Mouse (Mus musculus) hindbrain, embryonic 16.5 days (tissue): ENCODE data around the gene Apobec4. TPM values are rescaled to one million over a fixed set of nuclear protein-coding genes. Genes with fewer than 3 reads are reported as not detected.
"Not testable (repeated sequence)": the region's sequence is repeated elsewhere in the genome, so short reads cannot be mapped to it uniquely, and the experiment has no call there.

Source experiments
- ATAC-seq: fragments of 200-750 bp; cut with Nextera tagmentation; 2 replicates; pipeline ENCODE4 v1.8.0; 2017; ENCODE audit warnings: moderate TSS enrichment, moderate library complexity
- H3K27ac ChIP-seq: fragments of 300-500 bp; sonication (generic); 2 replicates; pipeline ENCODE4 v1.5.1; 2014; ENCODE audit warnings: low read depth, mild to moderate bottlenecking, control low read depth, low read length, moderate library complexity
- H3K27me3 ChIP-seq: fragments of 300-500 bp; sonication (generic); replicated peaks from 2 replicates; pipeline ENCODE4 v1.6.1; 2014; ENCODE audit warnings: low read length; ENCODE audit not compliant: control insufficient read depth, insufficient read depth
- H3K36me3 ChIP-seq: fragments of 300-500 bp; sonication (generic); 2 replicates; pipeline ENCODE4 v1.6.1; 2014; ENCODE audit warnings: mild to moderate bottlenecking, low read length, moderate library complexity, mixed read lengths; ENCODE audit not compliant: control insufficient read depth, insufficient read depth
- H3K4me1 ChIP-seq: fragments of 300-500 bp; sonication (generic); 2 replicates; pipeline ENCODE4 v1.6.1; 2014; ENCODE audit warnings: low read depth, low read length; ENCODE audit not compliant: control insufficient read depth, insufficient read depth
- H3K4me2 ChIP-seq: fragments of 300-500 bp; sonication (generic); 2 replicates; pipeline ENCODE4 v1.6.1; 2014; ENCODE audit warnings: mild to moderate bottlenecking, low read length, control low read depth, moderate library complexity
- H3K4me3 ChIP-seq: fragments of 300-500 bp; sonication (generic); 2 replicates; pipeline ENCODE4 v1.5.1; 2014; ENCODE audit warnings: mild to moderate bottlenecking, low read length, control low read depth, moderate library complexity
- H3K9ac ChIP-seq: fragments of 300-500 bp; sonication (generic); 2 replicates; pipeline ENCODE4 v1.6.1; 2014; ENCODE audit warnings: low read depth, mild to moderate bottlenecking, control low read depth, low read length, moderate library complexity
- H3K9me3 ChIP-seq: fragments of 300-500 bp; sonication (generic); 2 replicates; pipeline ENCODE4 v1.6.1; 2014; ENCODE audit warnings: mild to moderate bottlenecking, low read length, moderate library complexity; ENCODE audit not compliant: control insufficient read depth
- WGBS: fragments of 180-500 bp; shearing (Covaris S2); extraction: QIAGEN DNeasy Blood & Tissue Kit; methylation state at CpG from one replicate; pipeline ENCODE4 v1.1.7; 2014; 5-methylcytosine and 5-hydroxymethylcytosine counted together
- polyA plus RNA-seq: library from polyadenylated mRNA; unstranded; fragments of >200 nt; fragmentation: Nextera tagmentation; extraction: Ambion mirVana; gene quantifications from 2 replicates; pipeline ENCODE4 v1.2.1, GENCODE M21; 2015

Apobec4 gene
- polyA plus RNA-seq, 1 experiment from 2014 or later: 0.13 TPM

DNA sequence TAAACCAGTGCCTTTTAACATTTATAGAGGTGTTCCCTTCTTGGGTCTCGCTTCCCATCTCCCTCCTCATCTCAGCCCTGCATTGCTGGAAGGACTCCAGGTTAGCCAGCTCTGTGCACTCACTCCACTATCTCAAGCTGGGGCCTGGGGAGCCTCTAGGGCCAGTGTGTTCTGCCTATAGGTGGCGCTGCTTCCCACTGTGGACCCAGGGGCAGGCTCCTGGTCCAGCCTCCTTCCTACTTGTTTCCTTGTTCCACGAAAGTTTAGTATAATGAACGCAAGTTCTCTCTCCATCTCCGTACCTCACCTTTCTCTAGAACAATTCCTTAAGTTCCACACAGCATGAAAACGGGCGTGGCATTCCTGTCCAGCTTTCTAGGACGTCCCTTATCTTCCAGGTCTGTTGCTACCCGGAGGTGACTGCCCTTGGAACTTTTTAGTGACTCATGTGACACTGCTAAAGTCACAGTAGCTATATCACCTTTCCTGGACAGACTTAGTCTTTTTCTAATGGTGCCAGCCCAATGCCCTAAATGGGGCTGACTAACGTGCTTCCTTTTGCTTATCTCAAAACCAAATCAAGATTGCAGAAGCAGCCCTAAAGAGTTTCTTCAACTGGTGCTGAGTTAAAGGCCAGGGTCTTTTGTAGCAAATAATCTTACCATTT lies 28.9 kb downstream of the Apobec4 start:
- 0 out of 2 replicates have a peak, but pooled peaks have one; percentile 64 for ATAC-seq
- 39% methylated on average over 10 of the region's 10 CpGs for WGBS

DNA sequence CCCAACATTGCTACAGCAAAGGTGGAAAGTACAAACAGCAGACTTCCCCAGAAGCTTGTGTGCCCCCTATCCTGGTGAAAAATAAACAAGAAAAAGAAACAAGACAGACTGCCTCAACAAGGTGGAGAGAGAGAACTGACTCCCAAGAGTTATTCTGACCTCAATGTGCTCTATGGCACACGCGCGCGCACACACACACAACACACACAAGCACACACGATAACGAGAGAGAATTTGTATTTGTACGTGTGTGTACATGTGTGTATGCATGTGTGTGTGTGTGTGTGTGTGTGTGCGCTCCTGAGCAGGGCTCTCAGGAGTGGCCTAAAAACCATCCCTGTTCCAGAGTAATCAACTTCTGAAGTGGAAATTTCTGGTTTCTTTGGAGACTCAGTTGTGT lies 34.3 kb downstream of the Apobec4 start:
- 97% methylated on average over 8 of the region's 8 CpGs for WGBS
- ATAC-seq: no peak
- no peaks in the 10 kb centered on the region for H3K36me3 ChIP-seq
- no peak overlapping the region for H3K4me2 ChIP-seq
- H3K27me3 ChIP-seq: no peaks in the 10 kb centered on the region
- H3K4me1 ChIP-seq: no peaks in the 10 kb centered on the region
- H3K4me3 ChIP-seq: no peak overlapping the region
- no peak overlapping the region for H3K27ac ChIP-seq
- H3K9me3 ChIP-seq: no peaks in the 10 kb centered on the region
- no peak overlapping the region for H3K9ac ChIP-seq

More for the DNA sequence above, 28.9 kb downstream of the Apobec4 start:
- no peaks in the 10 kb centered on the region for H3K27me3 ChIP-seq
- H3K9ac ChIP-seq: no peak overlapping the region
- no peak overlapping the region for H3K4me3 ChIP-seq
- H3K4me2 ChIP-seq: no peak overlapping the region
- no peak overlapping the region for H3K27ac ChIP-seq
- H3K36me3 ChIP-seq: peaks cover 7% of the 10 kb centered on the region
- H3K4me1 ChIP-seq: no peaks in the 10 kb centered on the region
- no peaks in the 10 kb centered on the region for H3K9me3 ChIP-seq

DNA sequence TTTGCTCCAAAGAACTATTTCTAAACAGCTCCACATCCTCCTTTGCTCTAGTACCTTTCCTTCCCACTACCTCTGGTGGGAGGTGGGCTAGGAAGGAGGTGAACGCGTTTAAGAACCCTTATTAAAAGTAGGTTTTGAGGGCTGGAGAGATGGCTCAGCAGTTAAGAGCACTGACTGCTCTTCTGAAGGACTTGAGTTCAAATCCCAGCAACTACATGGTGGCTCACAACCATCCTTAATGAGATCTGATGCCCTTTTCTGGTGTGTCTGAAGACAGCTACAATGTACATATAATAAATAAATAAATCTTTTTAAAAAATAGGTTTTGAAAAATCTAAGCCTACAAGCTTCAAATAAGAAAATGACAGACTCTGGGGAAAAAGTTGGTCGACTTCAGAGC lies 35.1 kb downstream of the Apobec4 start:
- H3K4me3 ChIP-seq, H3K9ac ChIP-seq, H3K4me2 ChIP-seq, H3K4me1 ChIP-seq, H3K27me3 ChIP-seq, H3K9me3 ChIP-seq, H3K27ac ChIP-seq, H3K36me3 ChIP-seq, ATAC-seq: not testable (repeated sequence)
- 89% methylated on average over 3 of the region's 3 CpGs for WGBS

DNA sequence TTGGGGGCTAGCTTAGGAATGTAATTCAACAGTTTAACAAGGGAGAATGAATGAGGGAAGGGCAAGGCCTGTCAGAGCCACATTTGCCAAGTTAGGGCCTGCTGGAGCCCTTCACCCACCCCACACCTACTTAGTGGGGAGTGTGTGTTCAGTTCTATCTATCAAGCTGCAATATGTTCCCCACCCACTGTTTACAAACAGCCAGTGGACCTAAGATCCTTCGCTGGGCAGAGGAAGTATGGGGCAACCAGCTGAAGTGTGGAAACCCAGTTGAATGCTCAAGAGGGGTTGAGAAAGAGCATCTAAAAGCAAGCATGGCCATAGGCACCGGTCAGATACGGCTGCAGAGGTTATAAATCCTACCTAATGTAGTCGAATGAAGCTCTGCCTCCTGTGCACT lies 36.6 kb downstream of the Apobec4 start:
- ATAC-seq: no peak
- no peaks in the 10 kb centered on the region for H3K9me3 ChIP-seq
- H3K9ac ChIP-seq: no peak overlapping the region
- H3K27me3 ChIP-seq: no peaks in the 10 kb centered on the region
- H3K4me3 ChIP-seq: no peak overlapping the region
- H3K36me3 ChIP-seq: no peaks in the 10 kb centered on the region
- H3K4me1 ChIP-seq: no peaks in the 10 kb centered on the region
- WGBS: 92% methylated on average over 4 of the region's 4 CpGs
- no peak overlapping the region for H3K4me2 ChIP-seq
- no peak overlapping the region for H3K27ac ChIP-seq

DNA sequence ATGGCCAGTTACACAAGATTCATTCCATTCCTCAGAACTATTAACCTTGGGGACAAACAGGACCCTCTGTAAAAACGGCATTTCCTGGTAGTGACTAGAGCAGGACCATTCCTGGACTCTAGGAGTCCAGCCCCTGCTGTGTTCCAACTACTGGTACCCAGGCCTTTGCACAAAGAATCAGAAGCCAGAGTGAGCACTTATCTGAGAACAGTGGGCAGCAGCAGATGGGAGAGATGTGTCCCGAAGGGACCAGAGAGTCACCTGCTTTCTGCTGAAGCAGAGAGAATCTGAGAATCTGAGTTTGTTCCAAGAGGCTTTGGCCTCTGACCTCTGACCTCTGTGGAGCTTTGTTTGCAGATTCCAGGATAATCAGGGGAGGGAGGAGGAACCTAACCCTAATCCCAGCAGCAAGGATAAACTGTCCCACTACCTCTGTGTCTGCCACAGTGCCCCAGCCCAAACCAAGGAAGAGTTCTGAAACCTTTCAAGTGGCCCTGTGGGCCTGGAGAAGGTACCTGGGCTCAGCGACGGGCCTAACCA lies 37.8 kb downstream of the Apobec4 start:
- no peak overlapping the region for H3K9ac ChIP-seq

DNA sequence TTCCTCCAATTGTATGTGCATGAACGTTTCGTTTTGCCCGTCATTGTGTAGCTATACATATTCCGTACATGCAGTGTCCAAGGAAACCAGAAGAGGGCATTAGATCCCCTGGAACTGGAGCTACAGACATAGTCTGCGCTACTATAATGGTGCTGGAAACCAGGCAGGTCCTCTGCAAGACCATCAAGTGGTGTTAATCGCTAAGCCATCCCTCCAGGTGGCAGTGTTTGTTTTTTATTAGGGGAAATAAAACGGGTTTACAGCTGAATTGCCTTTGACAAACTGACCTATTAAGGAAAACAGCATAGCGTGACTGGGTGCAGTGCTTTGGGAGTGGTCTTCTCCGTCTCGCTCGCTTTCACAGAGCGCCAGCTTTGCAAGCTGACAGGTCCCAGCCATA lies 39.9 kb downstream of the Apobec4 start:
- Histone ChIP-seq H3K4me3 (no peak overlapping the region), H3K27me3 (no peaks in the 10 kb centered on the region), H3K27ac (no peak overlapping the region), H3K4me2 (no peak overlapping the region), H3K9ac (no peak overlapping the region), H3K4me1 (peaks cover 5% of the 10 kb centered on the region; the same call in 1 of the 2 replicates), H3K36me3 (no peaks in the 10 kb centered on the region), H3K9me3 (no peaks in the 10 kb centered on the region)
- WGBS: 33% methylated on average over 12 of the region's 12 CpGs
- no peak for ATAC-seq

More for the DNA sequence above, 37.8 kb downstream of the Apobec4 start:
- H3K4me2 ChIP-seq: no peak overlapping the region
- no peaks in the 10 kb centered on the region for H3K36me3 ChIP-seq
- no peak overlapping the region for H3K4me3 ChIP-seq
- WGBS: 46% methylated on average over 4 of the region's 4 CpGs
- no peaks in the 10 kb centered on the region for H3K27me3 ChIP-seq
- H3K9me3 ChIP-seq: no peaks in the 10 kb centered on the region
- ATAC-seq: no peak
- no peak overlapping the region for H3K27ac ChIP-seq
- H3K4me1 ChIP-seq: peaks cover 5% of the 10 kb centered on the region; the same call in 1 of the 2 replicates

DNA sequence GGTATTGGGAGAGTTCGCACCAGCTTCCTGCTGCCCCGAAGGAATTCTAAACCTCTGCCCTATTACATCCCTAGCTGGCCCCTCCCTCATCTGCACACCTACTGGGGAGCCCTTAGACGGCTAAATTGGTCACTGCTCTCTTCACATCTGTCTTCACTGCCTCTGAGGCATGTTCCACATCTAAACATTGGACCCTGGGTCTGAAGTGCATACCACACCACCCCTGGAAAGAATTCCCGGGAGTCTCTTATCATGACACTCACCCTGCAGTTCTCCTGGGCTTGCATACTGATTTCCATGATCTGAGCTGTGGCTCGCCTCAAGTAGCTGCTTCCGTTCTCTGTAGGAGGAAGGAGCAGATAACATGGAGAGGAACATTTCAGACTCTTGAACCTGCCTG lies 40.5 kb downstream of the Apobec4 start:
- 30% methylated on average over 6 of the region's 6 CpGs for WGBS
- H3K27ac ChIP-seq: no peak overlapping the region
- ATAC-seq: no peak
- H3K9ac ChIP-seq: no peak overlapping the region
- H3K36me3 ChIP-seq: no peaks in the 10 kb centered on the region
- H3K9me3 ChIP-seq: no peaks in the 10 kb centered on the region
- no peaks in the 10 kb centered on the region for H3K27me3 ChIP-seq
- H3K4me2 ChIP-seq: no peak overlapping the region
- no peak overlapping the region for H3K4me3 ChIP-seq
- H3K4me1 ChIP-seq: peaks cover 5% of the 10 kb centered on the region; the same call in 1 of the 2 replicates

DNA sequence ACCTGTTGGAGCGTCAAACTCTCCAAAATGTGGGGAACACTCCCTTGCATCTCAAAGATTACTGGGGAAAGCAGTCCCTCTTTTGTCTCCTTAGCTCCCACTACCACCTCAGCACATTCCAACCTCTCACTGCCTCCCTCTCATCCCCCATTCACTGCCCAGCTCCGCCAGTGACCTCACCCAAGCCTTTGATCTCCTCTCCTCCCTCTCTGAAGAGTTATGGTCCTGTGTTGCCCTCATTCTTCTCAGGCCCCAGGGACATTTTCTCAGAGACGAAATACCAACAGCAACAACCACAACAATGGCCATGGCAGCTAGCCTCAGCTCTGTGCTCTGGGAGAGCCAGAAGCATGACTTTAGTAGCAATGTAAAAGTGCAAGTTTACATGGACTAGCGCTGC lies 40.9 kb downstream of the Apobec4 start:
- no peaks in the 10 kb centered on the region for H3K36me3 ChIP-seq
- H3K4me3 ChIP-seq: no peak overlapping the region
- ATAC-seq: no peak
- no peak overlapping the region for H3K27ac ChIP-seq
- no peak overlapping the region for H3K9ac ChIP-seq
- peaks cover 5% of the 10 kb centered on the region; the same call in 1 of the 2 replicates for H3K4me1 ChIP-seq
- no peak overlapping the region for H3K4me2 ChIP-seq
- no peaks in the 10 kb centered on the region for H3K9me3 ChIP-seq
- H3K27me3 ChIP-seq: no peaks in the 10 kb centered on the region
- 19% methylated on average over 4 of the region's 4 CpGs for WGBS

DNA sequence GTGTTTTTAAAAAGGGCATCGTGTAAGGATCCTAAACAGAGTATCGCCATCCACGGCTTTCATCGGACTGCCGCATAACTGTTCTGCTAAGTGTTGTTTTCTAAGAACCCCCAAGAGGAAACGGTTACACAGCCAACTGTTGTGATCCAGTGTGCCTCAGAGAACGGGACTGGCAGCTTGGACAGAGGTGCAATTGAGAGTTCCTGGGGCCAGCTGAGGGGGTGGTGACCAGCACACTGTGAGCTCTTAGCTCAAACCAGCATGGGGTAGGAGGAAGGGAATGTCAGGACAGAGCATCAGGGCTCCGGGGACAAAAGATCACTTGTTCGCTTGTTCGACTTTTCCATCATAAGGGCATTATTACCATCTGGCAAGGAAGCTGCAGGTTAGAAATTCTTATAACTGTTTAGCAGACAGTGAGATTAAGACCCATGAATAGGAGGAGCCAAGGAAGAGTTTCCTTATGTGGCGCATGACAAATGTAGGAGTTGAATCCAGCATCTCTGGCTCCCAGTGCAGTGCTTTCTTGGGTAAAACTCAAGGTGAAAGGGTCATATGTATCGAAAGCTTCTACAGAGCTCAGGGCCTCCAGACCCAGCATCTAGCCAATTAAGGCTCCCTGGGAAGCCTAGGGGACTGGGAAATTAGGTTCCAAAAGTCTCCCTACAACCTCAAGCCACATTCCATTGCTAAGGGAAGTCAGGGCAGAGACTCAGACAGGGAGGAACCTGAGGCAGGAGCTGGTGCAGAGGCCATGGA lies 42.6 kb downstream of the Apobec4 start:
- Histone ChIP-seq H3K4me3 (no peak overlapping the region), H3K27me3 (no peaks in the 10 kb centered on the region), H3K9me3 (no peaks in the 10 kb centered on the region), H3K27ac (peak overlapping the region; percentile 42; the same call in 1 of the 2 replicates), H3K4me1 (peaks cover 5% of the 10 kb centered on the region; the same call in 1 of the 2 replicates), H3K9ac (no peak overlapping the region), H3K4me2 (no peak overlapping the region), H3K36me3 (no peaks in the 10 kb centered on the region)
- 14% methylated on average over 12 of the region's 12 CpGs for WGBS
- peak; percentile 76 for ATAC-seq
